Mouse (Mus musculus): Measurements from ENCODE around the gene Gm10722. TPM values are rescaled to one million over a fixed set of nuclear protein-coding genes. Genes with fewer than 3 reads are reported as not detected.
"Not testable (repeated sequence)": the region's sequence is repeated elsewhere in the genome, so short reads cannot be mapped to it uniquely, and the experiment has no call there.

Gm10722 gene
- total RNA-seq, 2 experiments from 2014 or later, result not detected

DNA sequence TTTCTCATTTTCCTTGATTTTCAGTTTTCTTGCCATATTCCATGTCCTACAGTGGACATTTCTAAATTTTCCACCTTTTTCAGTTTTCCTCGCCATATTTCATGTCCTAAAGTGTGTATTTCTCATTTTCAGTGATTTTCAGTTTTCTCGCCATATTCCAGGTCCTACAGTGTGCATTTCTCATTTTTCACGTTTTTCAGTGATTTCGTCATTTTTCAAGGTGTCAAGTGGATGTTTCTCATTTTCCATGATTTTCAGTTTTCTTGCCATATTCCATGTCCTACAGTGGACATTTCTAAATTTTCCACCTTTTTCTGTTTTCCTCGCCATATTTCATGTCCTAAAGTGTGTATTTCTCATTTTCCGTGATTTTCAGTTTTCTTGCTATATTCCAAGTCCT, 24.9 kb downstream of the Gm10722 start:
- peak in 1 of 2 experiments; percentile 36 for DNase-seq

DNA sequence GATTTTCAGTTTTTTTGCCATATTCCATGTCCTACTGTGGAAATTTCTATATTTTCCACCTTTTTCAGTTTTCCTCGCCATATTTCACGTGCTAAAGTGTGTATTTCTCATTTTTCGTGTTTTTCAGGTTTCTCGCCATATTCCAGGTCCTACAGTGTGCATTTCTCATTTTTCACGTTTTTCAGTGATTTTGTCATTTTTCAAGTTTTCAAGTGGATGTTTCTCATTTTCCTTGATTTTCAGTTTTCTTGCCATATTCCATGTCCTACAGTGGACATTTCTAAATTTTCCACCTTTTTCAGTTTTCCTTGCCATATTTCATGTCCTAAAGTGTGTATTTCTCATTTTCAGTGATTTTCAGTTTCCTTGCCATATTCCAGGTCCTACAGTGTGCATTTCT, 25.4 kb downstream of the Gm10722 start:
- DNase-seq, result not testable (repeated sequence)

DNA sequence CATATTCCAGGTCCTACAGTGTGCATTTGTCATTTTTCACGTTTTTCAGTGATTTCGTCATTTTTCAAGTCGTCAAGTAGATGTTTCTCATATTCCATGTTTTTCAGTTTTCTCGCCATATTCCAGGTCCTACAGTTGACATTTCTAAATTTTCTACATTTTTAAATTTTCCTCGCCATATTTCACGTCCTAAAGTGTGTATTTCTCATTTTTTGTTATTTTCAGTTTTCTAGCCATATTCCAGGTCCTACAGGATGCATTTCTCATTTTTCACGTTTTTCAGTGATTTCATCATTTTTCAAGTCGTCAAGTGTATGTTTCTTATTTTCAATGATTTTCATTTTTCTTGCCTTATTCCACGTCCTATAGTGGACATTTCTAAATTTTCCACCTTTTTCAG, 26.0 kb downstream of the Gm10722 start:
- not testable (repeated sequence) for DNase-seq

DNA sequence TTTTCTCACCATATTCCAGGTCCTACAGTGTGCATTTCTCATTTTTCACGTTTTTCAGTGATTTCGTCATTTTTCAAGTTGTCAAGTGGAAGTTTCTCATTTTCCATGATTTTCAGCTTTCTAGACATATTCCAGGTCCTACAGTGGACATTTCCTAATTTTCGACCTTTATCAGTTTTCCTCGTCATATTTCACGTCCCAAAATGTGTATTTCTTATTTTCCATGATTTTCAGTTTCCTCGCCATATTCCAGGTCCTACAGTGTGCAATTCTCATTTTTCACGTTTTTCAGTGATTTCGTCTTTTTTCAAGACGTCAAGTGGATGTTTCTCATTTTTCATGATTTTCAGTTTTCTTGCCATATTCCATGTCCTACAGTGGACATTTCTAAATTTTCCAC, 26.5 kb downstream of the Gm10722 start:
- DNase-seq, result not testable (repeated sequence)

DNA sequence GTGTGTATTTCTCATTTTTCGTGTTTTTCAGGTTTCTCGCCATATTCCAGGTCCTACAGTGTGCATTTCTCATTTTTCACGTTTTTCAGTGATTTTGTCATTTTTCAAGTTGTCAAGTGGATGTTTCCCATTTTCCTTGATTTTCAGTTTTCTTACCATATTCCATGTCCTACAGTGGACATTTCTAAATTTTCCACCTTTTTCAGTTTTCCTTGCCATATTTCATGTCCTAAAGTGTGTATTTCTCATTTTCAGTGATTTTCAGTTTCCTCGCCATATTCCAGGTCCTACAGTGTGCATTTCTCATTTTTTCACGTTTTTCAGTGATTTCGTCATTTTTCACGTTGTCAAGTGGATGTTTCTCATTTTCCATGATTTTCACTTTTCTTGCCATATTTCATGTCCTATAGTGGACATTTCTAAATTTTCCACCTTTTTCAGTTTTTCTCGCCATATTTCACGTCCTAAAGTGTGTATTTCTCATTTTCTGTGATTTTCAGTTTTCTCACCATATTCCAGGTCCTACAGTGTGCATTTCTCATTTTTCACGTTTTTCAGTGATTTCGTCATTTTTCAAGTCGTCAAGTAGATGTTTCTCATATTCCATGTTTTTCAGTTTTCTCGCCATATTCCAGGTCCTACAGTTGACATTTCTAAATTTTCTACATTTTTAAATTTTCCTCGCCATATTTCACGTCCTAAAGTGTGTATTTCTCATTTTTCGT, 28.7 kb downstream of the Gm10722 start:
- DNase-seq, result not testable (repeated sequence)

DNA sequence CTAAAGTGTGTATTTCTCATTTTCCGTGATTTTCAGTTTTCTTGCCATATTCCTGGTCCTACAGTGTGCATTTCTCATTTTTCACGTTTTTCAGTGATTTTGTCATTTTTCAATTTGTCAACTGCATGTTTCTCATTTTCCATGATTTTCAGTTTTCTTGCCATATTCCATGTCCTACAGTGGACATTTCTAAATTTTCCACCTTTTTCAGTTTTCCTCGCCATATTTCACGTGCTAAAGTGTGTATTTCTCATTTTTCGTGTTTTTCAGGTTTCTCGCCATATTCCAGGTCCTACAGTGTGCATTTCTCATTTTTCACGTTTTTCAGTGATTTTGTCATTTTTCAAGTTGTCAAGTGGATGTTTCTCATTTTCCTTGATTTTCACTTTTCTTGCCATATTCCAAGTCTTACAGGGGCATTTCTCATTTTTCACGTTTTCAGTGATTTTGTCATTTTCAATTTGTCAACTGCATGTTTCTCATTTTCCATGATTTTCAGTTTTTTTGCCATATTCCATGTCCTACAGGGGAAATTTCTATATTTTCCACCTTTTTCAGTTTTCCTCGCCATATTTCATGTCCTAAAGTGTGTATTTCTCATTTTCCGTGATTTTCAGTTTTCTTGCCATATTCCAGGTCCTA, 30.1 kb downstream of the Gm10722 start:
- DNase-seq, result peak in 1 of 2 experiments; percentile 10

DNA sequence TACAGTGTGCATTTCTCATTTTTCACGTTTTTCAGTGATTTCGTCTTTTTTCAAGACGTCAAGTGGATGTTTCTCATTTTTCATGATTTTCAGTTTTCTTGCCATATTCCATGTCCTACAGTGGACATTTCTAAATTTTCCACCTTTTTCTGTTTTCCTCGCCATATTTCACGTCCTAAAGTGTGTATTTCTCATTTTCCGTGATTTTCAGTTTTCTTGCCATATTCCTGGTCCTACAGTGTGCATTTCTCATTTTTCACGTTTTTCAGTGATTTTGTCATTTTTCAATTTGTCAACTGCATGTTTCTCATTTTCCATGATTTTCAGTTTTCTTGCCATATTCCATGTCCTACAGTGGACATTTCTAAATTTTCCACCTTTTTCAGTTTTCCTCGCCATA, 33.6 kb downstream of the Gm10722 start, which contains the start of gene Gm17535:
Gm17535 (plus strand) TSS at position 301 of the 400 bp plus-strand sequence.
- not testable (repeated sequence) for DNase-seq

DNA sequence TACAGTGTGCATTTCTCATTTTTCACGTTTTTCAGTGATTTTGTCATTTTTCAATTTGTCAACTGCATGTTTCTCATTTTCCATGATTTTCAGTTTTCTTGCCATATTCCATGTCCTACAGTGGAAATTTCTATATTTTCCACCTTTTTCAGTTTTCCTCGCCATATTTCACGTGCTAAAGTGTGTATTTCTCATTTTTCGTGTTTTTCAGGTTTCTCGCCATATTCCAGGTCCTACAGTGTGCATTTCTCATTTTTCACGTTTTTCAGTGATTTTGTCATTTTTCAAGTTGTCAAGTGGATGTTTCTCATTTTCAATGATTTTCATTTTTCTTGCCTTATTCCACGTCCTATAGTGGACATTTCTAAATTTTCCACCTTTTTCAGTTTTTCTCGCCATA, 35.9 kb downstream of the Gm10722 start, which contains the start of gene Gm10715:
Gm10715 (plus strand) TSS at position 301 of the 400 bp plus-strand sequence.
- DNase-seq, result not testable (repeated sequence)

DNA sequence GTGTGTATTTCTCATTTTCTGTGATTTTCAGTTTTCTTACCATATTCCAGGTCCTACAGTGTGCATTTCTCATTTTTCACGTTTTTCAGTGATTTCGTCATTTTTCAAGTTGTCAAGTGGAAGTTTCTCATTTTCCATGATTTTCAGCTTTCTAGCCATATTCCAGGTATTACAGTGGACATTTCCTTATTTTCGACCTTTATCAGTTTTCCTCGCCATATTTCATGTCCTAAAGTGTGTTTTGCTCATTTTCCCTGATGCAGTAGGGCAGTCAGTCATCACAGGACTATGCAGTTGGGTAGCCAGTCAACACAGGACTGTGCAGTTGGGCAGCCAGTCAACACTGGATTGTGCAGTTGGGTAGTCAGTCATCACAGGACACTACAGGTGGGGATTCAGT, 37.4 kb downstream of the Gm10722 start:
- not testable (repeated sequence) for DNase-seq

Small RNAs within 50 kb of the gene (microRNA-seq; reads per million reads assigned to microRNA genes)
- not detected for gene Mir101c

Other genes starting within 250 kb of the Gm10722 start
- gene Gm11168, start 2.4 kb downstream of the Gm10722 start, total RNA-seq (2021), result not detected
- 1 to 10 TPM in 1 of 2 experiments, under 1 TPM in 1; 0.49 to 1.6 TPM for gene Gm10721, start 12.2 kb downstream of the Gm10722 start, total RNA-seq (2021)
- not detected for gene Gm10720, start 14.7 kb downstream of the Gm10722 start, total RNA-seq (2021)
- 1 to 10 TPM; 3.0 to 4.3 TPM for gene Gm10719, start 16.5 kb downstream of the Gm10722 start, total RNA-seq (2021)
- 1 to 10 TPM; 3.0 to 4.0 TPM for gene Gm10718, start 22.6 kb downstream of the Gm10722 start, total RNA-seq (2021)
- gene Gm10717, start 24.5 kb downstream of the Gm10722 start, total RNA-seq (2021), result 1 to 10 TPM in 1 of 2 experiments, under 1 TPM in 1; 0.59 to 1.7 TPM
- gene Gm17535, start 33.7 kb downstream of the Gm10722 start, total RNA-seq (2021), result not detected
- gene Gm10715, start 36.0 kb downstream of the Gm10722 start, total RNA-seq (2021), result not detected

Data from adrenal gland, postnatal 36 days (tissue).